In the genomic region with DNA sequence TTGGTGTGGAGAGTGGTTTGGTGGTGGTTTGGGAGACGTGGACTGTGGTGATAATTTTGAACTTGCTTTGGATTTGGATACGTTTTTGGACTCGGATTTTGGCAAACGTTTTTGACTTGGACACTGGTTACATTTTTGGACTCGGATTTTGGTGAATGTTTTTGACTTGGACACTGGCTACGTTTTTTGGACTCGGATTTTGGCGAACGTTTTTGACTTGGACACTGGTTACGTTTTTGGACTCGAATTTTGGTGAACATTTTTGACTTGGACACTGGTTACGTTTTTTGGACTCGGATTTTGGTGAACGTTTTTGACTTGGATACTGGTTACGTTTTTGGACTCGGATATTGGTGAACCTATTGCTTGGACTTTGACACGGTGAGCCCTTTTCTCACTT, we compare ENCODE assay signal across 15 mouse cellular contexts.
"Had no signal": no experiment of that assay in that cellular context is flagged by ENCODE, and none has a peak within 500 bp of the region (broad histone marks: within the 10 kb centered on the region; RNA-seq: fewer than 3 reads in every experiment).

No protein-coding gene starts in this region.

- H3K27ac ChIP-seq: liver, embryonic 14.5 days; macrophage; midbrain, embryonic 13.5 days; midbrain, embryonic 15.5 days; neural tube, embryonic 12.5 days had no signal

- H3K9me3 ChIP-seq: megakaryocyte, embryonic 14.5 days; midbrain, embryonic 13.5 days; midbrain, embryonic 15.5 days; neural tube, embryonic 12.5 days had no signal

- H3K27me3 ChIP-seq: megakaryocyte, embryonic 14.5 days; midbrain, embryonic 13.5 days; midbrain, embryonic 15.5 days; neural tube, embryonic 12.5 days had no signal

- ATAC-seq: midbrain, embryonic 13.5 days; midbrain, embryonic 15.5 days had no signal

- H3K36me3 ChIP-seq: midbrain, embryonic 13.5 days; midbrain, embryonic 15.5 days; neural tube, embryonic 12.5 days had no signal

- H3K4me1 ChIP-seq: megakaryocyte, embryonic 14.5 days; midbrain, embryonic 13.5 days; midbrain, embryonic 15.5 days; neural tube, embryonic 12.5 days had no signal

- H3K4me3 ChIP-seq: megakaryocyte, embryonic 14.5 days; midbrain, embryonic 13.5 days; midbrain, embryonic 15.5 days; neural tube, embryonic 12.5 days had no signal

- DNase-seq: lung, adult 18-20 months; lung, embryonic 14.5 days; lung, postnatal 10 days; lung, postnatal 36 days; right cerebral cortex, postnatal 14 days; spleen, adult 18-20 months; thymus, adult 18-20 months; thymus, postnatal 14 days; thymus, postnatal 36 days had no signal
